25 mouse cellular contexts compared by ENCODE assay signal in the genomic region with DNA sequence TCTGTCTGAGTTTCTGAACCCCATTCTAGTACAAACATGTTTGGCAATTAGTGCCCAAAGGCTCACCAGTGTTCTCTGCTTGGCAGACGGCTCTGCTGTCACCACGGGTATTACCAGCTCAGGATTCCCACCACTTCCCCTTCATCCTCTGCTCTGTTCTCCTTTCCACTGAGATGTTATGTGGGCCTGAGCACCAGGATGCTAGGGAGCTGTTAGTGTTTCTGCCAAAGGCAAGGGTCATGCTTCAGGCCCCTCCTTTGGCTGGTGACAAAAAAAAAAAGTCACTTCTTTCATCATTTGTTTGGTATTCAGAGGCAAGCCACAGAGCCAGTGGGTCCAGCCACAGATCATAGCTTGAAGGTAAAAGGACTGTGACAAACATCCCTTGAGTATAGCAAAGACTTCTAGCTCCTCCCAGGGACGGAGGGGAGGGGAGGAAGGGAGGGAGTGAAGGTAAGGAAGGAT.
DNase-seq lines count a peak whose midpoint lies in the region; ATAC-seq lines count a peak whose summit lies in the region.
"Had no signal": no experiment of that assay in that cellular context is flagged by ENCODE, and none has a peak within 500 bp of the region (broad histone marks: within the 10 kb centered on the region; RNA-seq: fewer than 3 reads in every experiment).

No protein-coding gene starts in this region.

- no peak overlapping the region for H3K9ac ChIP-seq in hindbrain, embryonic 15.5 days
- no peak overlapping the region for H3K9ac ChIP-seq in hindbrain, embryonic 13.5 days
- H3K9ac ChIP-seq: forebrain, embryonic 12.5 days; heart, embryonic 15.5 days; kidney, embryonic 15.5 days; limb, embryonic 13.5 days; liver, embryonic 13.5 days; lung, embryonic 14.5 days; midbrain, embryonic 12.5 days had no signal

- H3K27me3 ChIP-seq in hindbrain, embryonic 15.5 days: no peaks in the 10 kb centered on the region
- no peaks in the 10 kb centered on the region for H3K27me3 ChIP-seq in hindbrain, embryonic 13.5 days
- H3K27me3 ChIP-seq: forebrain, embryonic 12.5 days; heart, embryonic 15.5 days; kidney, embryonic 15.5 days; limb, embryonic 13.5 days; liver, embryonic 13.5 days had no signal

- H3K27ac ChIP-seq in hindbrain, embryonic 15.5 days (replicated peaks): peak overlapping the region; percentile 45; the same call in 1 of the 2 replicates
- H3K27ac ChIP-seq in hindbrain, embryonic 13.5 days: no peak overlapping the region
- H3K27ac ChIP-seq: forebrain, embryonic 12.5 days; heart, adult 2 months; heart, embryonic 15.5 days; kidney, embryonic 15.5 days; limb, embryonic 13.5 days; liver, embryonic 13.5 days; midbrain, embryonic 12.5 days had no signal

- ATAC-seq in hindbrain, embryonic 15.5 days (ENCODE audit: low FRiP score, low read depth): no peak
- no peak for ATAC-seq in hindbrain, embryonic 13.5 days (ENCODE audit: low FRiP score)
- ATAC-seq in activated CD4-positive, CD25-positive, alpha-beta regulatory T cell, adult 4 months: peak; percentile 21
- ATAC-seq in megakaryocyte, adult 5-6 weeks (ENCODE audit: poor library complexity, severe bottlenecking): peak; percentile 71
- ATAC-seq: intestine, postnatal 0 days had no signal

- no peak overlapping the region for H3K4me3 ChIP-seq in hindbrain, embryonic 15.5 days
- no peak overlapping the region for H3K4me3 ChIP-seq in hindbrain, embryonic 13.5 days
- H3K4me3 ChIP-seq: forebrain, embryonic 12.5 days; heart, adult 2 months; heart, embryonic 15.5 days; kidney, embryonic 15.5 days; limb, embryonic 13.5 days; liver, embryonic 13.5 days; midbrain, embryonic 12.5 days had no signal

- peak; percentile 55 for DNase-seq in CD4-positive helper T cell, adult 2 months (ENCODE audit: low read depth, low spot score)
- DNase-seq in kidney, postnatal 10 days: no peak
- DNase-seq in cerebellum, postnatal 10 days: no peak
- DNase-seq: cerebellum, adult 9-11 months; embryo, embryonic 11 days; heart, adult 2 months; heart, postnatal 4 days; liver, embryonic 13.5 days; lung, embryonic 14.5 days; lung, postnatal 4 days; right cerebral cortex, postnatal 14 days; spleen, adult 18-20 months; thymus, adult 18-20 months; thymus, postnatal 4 days had no signal

- no peak overlapping the region for H3K4me2 ChIP-seq in hindbrain, embryonic 15.5 days
- no peak overlapping the region for H3K4me2 ChIP-seq in hindbrain, embryonic 13.5 days
- H3K4me2 ChIP-seq: forebrain, embryonic 12.5 days; heart, embryonic 15.5 days; kidney, embryonic 15.5 days; limb, embryonic 13.5 days; liver, embryonic 13.5 days; lung, embryonic 14.5 days; midbrain, embryonic 12.5 days had no signal

- peaks cover 13% of the 10 kb centered on the region; the same call in 1 of the 2 replicates for H3K4me1 ChIP-seq in hindbrain, embryonic 15.5 days (replicated peaks)
- H3K4me1 ChIP-seq in hindbrain, embryonic 13.5 days (replicated peaks): peaks cover 27% of the 10 kb centered on the region

- 38% methylated on average over 3 of the region's 3 CpGs for WGBS in hindbrain, embryonic 15.5 days
- 42% methylated on average over 3 of the region's 3 CpGs for whole genome bisulfite sequencing in hindbrain, embryonic 13.5 days

- H3K36me3 ChIP-seq in hindbrain, embryonic 15.5 days: no peaks in the 10 kb centered on the region
- H3K36me3 ChIP-seq in hindbrain, embryonic 13.5 days: no peaks in the 10 kb centered on the region
- H3K36me3 ChIP-seq: forebrain, embryonic 12.5 days; heart, embryonic 15.5 days; kidney, embryonic 15.5 days; limb, embryonic 13.5 days; liver, embryonic 13.5 days; midbrain, embryonic 12.5 days had no signal

- H3K9me3 ChIP-seq in hindbrain, embryonic 15.5 days: no peaks in the 10 kb centered on the region
- no peaks in the 10 kb centered on the region for H3K9me3 ChIP-seq in hindbrain, embryonic 13.5 days
- H3K9me3 ChIP-seq: forebrain, embryonic 12.5 days; G1E; heart, embryonic 15.5 days; kidney, embryonic 15.5 days; limb, embryonic 13.5 days; liver, embryonic 13.5 days; midbrain, embryonic 12.5 days had no signal

Comparison
In these comparisons a context has a peak if more than half of its experiments do, and no peak if none do; other contexts are left out.
1. ATAC-seq: peak in activated CD4-positive, CD25-positive, alpha-beta regulatory T cell, adult 4 months (single experiment) and megakaryocyte, adult 5-6 weeks (single experiment); none in hindbrain, embryonic 15.5 days (single experiment) and hindbrain, embryonic 13.5 days (single experiment).